Mouse (Mus musculus) gastrocnemius, adult 18-20 months (tissue): ENCODE data around the gene R3hdm2. TPM values are rescaled to one million over a fixed set of nuclear protein-coding genes. Genes with fewer than 3 reads are reported as not detected.

ENCODE experiments used
- DNase-seq: peaks from one replicate; pipeline ENCODE4 v3.0.0; 2021; ENCODE audit warnings: low spot score
- total RNA-seq, 2 experiments: library from RNA; stranded (reverse); gene quantifications; 2 replicates each; pipeline ENCODE4 v1.2.3; 2021

R3hdm2 gene
- total RNA-seq, 2 experiments from 2014 or later = 133 to 135 TPM

GRCm38 (mm10) chr10:127515271-127515982 is 135.3 kb downstream of the R3hdm2 start:
- DNase-seq = no peak

DNA sequence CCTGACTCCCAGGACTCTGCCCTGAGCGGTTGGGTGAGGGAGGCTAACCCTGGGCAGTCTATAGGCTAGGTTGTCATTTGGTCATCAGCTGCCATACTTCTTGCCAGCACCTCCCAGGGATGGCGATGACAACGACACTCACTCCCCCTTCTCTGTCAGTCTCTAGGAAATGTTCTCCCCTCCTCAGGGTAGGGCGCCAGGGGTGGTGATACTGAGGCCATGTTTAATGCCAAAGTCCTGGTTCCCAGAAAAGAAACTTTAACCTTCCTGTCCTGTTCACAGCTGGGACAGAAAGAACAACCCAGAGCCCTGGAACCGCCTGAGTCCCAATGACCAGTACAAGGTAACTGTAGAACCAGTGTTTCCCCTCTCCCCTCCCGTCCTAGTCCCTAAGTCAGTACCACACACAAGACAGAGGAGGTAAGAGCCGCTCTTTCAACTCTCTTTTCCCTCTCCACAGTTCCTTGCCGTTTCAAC is 135.9 kb downstream of the R3hdm2 start:
- DNase-seq = no peak

GRCm38 (mm10) chr10:127516576-127517260 is 136.6 kb downstream of the R3hdm2 start:
- no peak for DNase-seq

GRCm38 (mm10) chr10:127517941-127518340 is 137.8 kb downstream of the R3hdm2 start:
- no peak for DNase-seq

GRCm38 (mm10) chr10:127519041-127519701 is 139.0 kb downstream of the R3hdm2 start:
- no peak for DNase-seq

DNA sequence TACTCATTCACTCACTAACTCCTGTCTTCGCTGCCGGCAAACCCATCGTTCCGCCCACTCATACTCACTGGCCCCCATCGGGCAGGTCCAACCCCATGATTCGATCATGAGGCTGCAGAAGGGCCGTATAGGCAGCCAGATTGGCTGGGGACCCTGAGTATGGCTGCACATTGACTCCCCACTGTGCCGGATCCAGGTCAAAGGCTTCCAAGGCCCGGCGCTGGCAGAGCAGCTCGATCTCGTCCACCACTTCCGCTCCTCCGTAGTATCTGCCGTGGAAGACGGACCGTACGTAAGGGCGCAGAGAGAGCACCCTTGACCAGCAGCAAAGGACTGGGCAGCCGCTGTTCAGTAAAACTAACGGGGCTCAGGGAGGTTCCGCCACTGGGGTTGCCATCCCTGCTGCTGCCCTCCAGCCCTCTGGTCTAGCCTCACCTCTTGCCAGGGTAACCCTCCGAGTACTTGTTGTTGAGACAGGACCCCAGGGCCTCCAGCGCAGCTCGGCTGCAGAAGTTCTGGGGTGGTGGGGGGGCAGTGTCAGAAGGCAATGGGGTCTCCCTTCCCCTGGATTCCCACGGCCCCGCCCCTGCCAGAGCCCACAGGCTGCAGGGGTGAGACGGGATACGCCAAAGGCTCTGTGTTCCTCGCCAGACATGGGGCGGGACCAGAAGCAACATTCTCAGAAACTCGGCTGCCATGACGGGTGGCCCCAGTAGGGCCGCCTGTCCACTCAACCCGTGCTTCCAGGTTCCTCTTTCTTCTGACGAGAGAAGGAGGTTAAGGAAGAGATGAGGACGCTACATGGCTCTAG is 140.0 kb downstream of the R3hdm2 start:
- no peak for DNase-seq

DNA sequence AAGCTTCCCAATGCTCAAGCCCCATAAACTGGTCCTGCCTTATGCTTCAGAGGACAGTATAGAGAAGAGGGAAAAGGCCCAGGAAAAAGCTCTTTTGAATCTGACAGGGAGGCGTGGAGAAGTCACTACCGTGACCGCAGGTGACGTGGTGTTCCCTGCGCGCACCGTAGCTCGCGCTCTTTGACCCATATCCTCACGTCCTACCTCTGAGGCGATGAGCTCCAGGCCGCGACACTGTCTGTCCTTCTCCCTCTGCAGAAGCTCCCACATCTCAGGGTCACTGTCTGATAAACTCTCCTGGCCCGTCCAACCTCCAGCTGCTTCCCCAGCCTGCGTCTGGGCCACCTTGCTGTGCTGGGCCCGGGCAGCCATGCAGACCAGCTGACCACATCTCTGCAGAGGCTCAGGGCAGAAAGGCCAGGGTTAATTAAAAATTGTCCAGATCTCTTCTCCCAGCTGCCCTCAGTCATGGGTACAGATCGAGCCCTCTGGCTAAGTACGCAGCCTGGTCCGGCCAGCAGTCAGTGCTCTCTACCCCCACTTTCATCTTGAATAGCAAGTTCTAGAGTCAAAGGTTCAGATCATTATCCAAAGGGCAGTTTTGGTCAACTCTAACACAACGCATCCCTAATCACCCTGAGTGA is 140.7 kb downstream of the R3hdm2 start:
- no peak for DNase-seq

DNA sequence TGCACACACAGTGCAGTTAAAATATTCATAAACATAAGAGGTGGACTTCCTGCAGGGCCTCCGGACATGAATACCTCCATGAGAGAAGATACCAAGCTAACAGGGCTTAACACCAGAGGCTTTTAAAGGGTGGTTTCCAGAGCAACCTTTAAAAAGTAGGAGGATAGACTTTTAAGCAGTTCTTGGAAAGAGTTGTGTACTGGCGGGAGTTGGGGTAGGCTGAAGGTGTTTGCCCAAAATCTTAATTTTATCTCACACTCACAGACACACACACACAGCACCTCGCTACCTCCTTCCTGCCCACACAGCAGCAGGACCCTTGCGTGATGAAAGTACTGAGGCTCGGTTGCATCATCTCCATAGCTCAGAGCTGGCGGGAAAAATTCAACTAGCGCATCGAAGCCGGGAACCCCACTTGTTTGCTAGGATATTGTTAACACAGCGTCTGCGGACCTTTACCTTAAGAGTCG is 141.5 kb downstream of the R3hdm2 start:
- no peak for DNase-seq

DNA sequence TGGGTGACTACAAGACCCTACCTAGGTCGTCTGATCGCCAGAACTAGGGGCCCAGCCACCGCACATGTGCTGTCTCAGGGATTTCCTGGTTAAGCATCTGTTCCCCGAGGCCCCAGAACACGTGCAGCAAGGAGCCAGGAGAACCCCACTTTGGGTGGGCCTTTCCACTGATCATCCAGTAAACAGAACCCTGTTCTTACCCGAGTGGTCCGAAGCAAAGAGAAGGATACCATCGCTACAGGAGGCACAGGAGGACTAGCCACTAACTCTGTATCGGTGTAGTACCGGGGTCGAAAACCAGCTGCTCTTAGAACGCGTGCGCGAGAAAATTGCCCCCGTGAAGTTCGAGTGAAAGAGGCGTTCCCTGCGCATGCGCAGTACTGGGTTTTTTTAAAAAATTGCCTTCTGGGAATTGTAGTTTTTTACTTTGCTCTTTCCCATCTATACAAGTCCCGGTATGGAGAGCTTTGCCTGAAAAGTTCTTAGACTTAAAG is 142.0 kb downstream of the R3hdm2 start, which contains the start of gene Shmt2:
TSS of gene Shmt2 (minus strand) at position 357 of the 494 bp plus-strand sequence.
- DNase-seq = peak; percentile 85

GRCm38 (mm10) chr10:127524646-127525255 is 144.6 kb downstream of the R3hdm2 start:
- DNase-seq = no peak

DNA sequence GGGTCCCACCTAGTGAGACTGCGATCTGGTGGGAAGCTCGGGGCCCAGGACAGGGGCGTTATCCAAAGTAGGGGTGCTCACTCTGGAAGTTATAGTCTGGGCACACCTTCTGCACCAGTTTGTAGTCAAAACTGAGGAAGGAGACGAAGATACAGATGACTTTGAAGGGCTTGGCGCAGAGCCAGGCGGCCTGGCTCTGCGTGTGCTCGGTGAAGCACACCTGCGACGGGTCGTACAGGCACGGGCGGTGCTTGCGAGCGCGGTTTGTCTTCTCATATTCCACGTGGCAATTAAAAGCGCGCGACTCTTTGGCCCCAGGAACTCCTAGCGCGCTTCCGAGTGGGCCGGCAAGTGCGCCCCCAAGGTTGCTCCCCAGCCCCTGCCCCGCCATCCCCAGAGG is 145.9 kb downstream of the R3hdm2 start:
- DNase-seq = no peak

DNA sequence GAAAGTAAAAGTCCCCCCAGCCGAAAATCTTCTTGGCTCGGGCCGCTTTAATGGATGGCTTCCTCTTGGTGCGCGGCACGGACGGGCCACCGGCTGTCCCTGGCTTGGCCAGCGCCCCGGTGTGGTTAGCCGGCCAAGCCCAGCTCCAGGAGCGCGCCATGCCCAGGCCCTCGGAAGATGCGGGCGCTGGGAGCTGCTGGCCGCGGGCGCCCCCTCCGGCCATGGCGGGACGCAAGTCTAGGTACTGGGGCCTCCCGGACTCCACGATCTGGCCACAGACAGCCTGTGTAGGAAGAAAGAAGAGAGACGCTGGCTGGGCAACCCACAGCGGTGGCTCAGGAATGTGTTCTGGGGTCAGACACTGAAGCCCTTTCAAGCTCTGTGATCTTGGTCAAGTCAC is 146.6 kb downstream of the R3hdm2 start:
- DNase-seq = peak; percentile 58

GRCm38 (mm10) chr10:127527481-127527880 is 147.4 kb downstream of the R3hdm2 start:
- DNase-seq = no peak

GRCm38 (mm10) chr10:127530945-127531344 is 150.8 kb downstream of the R3hdm2 start:
- no peak for DNase-seq

GRCm38 (mm10) chr10:127531548-127531947 is 151.4 kb downstream of the R3hdm2 start:
- no peak for DNase-seq

- no peak for DNase-seq
Measured at GRCm38 (mm10) chr10:127534036-127534928, 154.2 kb downstream of the R3hdm2 start, which contains the start of gene Nxph4. Gene Nxph4, minus strand, starts transcription at chr10:127534559.

GRCm38 (mm10) chr10:127534929-127535384 is 154.8 kb downstream of the R3hdm2 start:
- no peak for DNase-seq

DNA sequence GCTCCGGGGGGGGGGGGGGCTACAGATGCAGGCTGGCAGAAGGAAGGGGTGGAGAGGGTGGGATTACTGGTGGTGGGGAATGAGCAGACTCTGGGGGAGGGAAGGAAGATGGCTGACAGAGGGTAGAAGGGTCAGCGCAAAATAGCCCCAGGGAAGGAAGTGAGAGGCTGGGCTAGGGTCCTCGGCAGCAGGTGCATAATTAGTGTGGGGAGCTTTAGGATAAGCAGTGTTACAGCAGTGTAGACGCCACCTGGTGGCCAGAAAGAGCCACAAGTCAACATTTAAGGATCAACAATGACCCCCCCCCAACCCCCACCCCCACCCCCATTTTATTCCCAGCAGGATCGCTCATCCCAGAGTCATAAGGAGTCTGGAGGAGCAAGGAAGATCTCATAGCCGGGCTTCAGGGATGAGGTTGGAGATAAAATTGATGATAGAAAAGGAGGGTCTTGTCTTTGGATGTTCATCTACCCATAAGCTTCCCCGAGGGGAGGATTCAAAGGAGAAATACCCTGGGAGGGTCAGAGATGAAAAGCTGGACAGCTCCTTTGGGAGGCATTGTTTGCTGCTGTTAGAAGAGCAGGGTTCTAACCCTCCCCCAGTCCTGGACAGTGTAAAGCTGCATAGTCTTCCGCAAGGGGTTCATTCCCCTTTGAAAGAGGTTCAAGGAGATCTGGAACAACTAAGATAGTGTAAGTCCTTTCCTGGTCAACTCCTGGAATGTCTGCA is 156.6 kb downstream of the R3hdm2 start:
- peak; percentile 34 for DNase-seq
